Mouse (Mus musculus) heart, postnatal 0 days (tissue): ENCODE data around the gene Rffl.

Experiments used
- CTCF ChIP-seq: IDR thresholded peaks from 2 replicates; pipeline ENCODE4 v1.5.1; 2016; ENCODE audit warnings: antibody characterized with exemption, control low read depth, low read depth
- EP300 ChIP-seq: IDR thresholded peaks from 2 replicates; pipeline ENCODE4 v1.6.1; 2016; ENCODE audit warnings: antibody characterized with exemption, low read depth

GRCm38 (mm10) chr11:82826818-82827217 lies 44.2 kb downstream of the Rffl start:
- no peak for TF ChIP-seq CTCF
- no peak for TF ChIP-seq EP300
